Mouse (Mus musculus) intestine, embryonic 16.5 days (tissue): ENCODE measurements at regions not wholly inside any gene's neighbourhood (a gene's known extent, or its start where the extent isn't known, plus 50 kb on each side); places are given as distances from the start of the nearest gene placed in this dataset.
"Not testable (repeated sequence)": the region's sequence is repeated elsewhere in the genome, so short reads cannot be mapped to it uniquely, and the experiment has no call there.

Source experiments
- ATAC-seq: fragments of 200-750 bp; cut with Nextera tagmentation; 2 replicates; pipeline ENCODE4 v1.8.0; 2017; ENCODE audit warnings: moderate TSS enrichment, moderate library complexity
- H3K27ac ChIP-seq: fragments of 300-500 bp; sonication (generic); 2 replicates; pipeline ENCODE4 v1.5.1; 2014; ENCODE audit warnings: mild to moderate bottlenecking, low read length
- H3K27me3 ChIP-seq: fragments of 300-500 bp; sonication (generic); replicated peaks from 2 replicates; pipeline ENCODE4 v1.6.1; 2014; ENCODE audit warnings: low read length, control low read depth, mixed read lengths; ENCODE audit not compliant: control insufficient read depth, insufficient read depth
- H3K36me3 ChIP-seq: fragments of 300-500 bp; sonication (generic); 2 replicates; pipeline ENCODE4 v1.6.1; 2014; ENCODE audit warnings: low read length, control low read depth; ENCODE audit not compliant: control insufficient read depth, insufficient read depth
- H3K4me1 ChIP-seq: fragments of 300-500 bp; sonication (generic); 2 replicates; pipeline ENCODE4 v1.6.1; 2014; ENCODE audit warnings: low read length, control low read depth, mixed read lengths; ENCODE audit not compliant: control insufficient read depth, insufficient read depth
- H3K4me2 ChIP-seq: fragments of 300-500 bp; sonication (generic); 2 replicates; pipeline ENCODE4 v1.6.1; 2014; ENCODE audit warnings: low read depth, low read length, control low read depth
- H3K4me3 ChIP-seq: fragments of 300-500 bp; sonication (generic); 2 replicates; pipeline ENCODE4 v1.5.1; 2014; ENCODE audit warnings: mild to moderate bottlenecking, low read length
- H3K9ac ChIP-seq: fragments of 300-500 bp; sonication (generic); 2 replicates; pipeline ENCODE4 v1.6.1; 2014; ENCODE audit warnings: low read depth, low read length
- H3K9me3 ChIP-seq: fragments of 300-500 bp; sonication (generic); 2 replicates; pipeline ENCODE4 v1.6.1; 2016; ENCODE audit warnings: low read length, control low read depth; ENCODE audit not compliant: control insufficient read depth
- WGBS: fragments of 180-500 bp; shearing (Covaris S2); extraction: QIAGEN DNeasy Blood & Tissue Kit; methylation state at CpG from one replicate; pipeline ENCODE4 v1.1.7; 2014; 5-methylcytosine and 5-hydroxymethylcytosine counted together

- H3K27ac ChIP-seq: no peak overlapping the region
- ATAC-seq: no peak
- H3K9me3 ChIP-seq: no peaks in the 10 kb centered on the region
- 84% methylated on average over 1 of the region's 1 CpGs for WGBS
- peaks cover 8% of the 10 kb centered on the region; the same call in 1 of the 2 replicates for H3K4me1 ChIP-seq
- no peak overlapping the region for H3K4me3 ChIP-seq
- H3K36me3 ChIP-seq: no peaks in the 10 kb centered on the region
- no peak overlapping the region for H3K4me2 ChIP-seq
- no peak overlapping the region for H3K9ac ChIP-seq
- H3K27me3 ChIP-seq: no peaks in the 10 kb centered on the region
Measured at GRCm38 (mm10) chr2:166516261-166516660, 197.4 kb downstream of the Prex1 start.

- 42% methylated on average over 8 of the region's 8 CpGs for WGBS
- H3K4me2 ChIP-seq: no peak overlapping the region
- H3K27ac ChIP-seq: no peak overlapping the region
- no peak for ATAC-seq
- no peaks in the 10 kb centered on the region for H3K9me3 ChIP-seq
- H3K9ac ChIP-seq: no peak overlapping the region
- no peaks in the 10 kb centered on the region for H3K36me3 ChIP-seq
- H3K4me1 ChIP-seq: peaks cover 8% of the 10 kb centered on the region; the same call in 1 of the 2 replicates
- H3K4me3 ChIP-seq: no peak overlapping the region
- no peaks in the 10 kb centered on the region for H3K27me3 ChIP-seq
Measured at GRCm38 (mm10) chr2:166514664-166515063, 199.0 kb downstream of the Prex1 start.

GRCm38 (mm10) chr2:166512488-166512887 lies 201.1 kb downstream of the Prex1 start:
- 82% methylated on average over 8 of the region's 8 CpGs for WGBS
- no peak overlapping the region for H3K4me3 ChIP-seq
- 0 out of 2 replicates have a peak, but pooled peaks cover 3% of the 10 kb centered on the region for H3K9me3 ChIP-seq
- no peaks in the 10 kb centered on the region for H3K36me3 ChIP-seq
- no peak overlapping the region for H3K9ac ChIP-seq
- no peaks in the 10 kb centered on the region for H3K27me3 ChIP-seq
- H3K27ac ChIP-seq: no peak overlapping the region
- no peak for ATAC-seq
- no peak overlapping the region for H3K4me2 ChIP-seq
- H3K4me1 ChIP-seq: peaks cover 5% of the 10 kb centered on the region; the same call in 1 of the 2 replicates

DNA sequence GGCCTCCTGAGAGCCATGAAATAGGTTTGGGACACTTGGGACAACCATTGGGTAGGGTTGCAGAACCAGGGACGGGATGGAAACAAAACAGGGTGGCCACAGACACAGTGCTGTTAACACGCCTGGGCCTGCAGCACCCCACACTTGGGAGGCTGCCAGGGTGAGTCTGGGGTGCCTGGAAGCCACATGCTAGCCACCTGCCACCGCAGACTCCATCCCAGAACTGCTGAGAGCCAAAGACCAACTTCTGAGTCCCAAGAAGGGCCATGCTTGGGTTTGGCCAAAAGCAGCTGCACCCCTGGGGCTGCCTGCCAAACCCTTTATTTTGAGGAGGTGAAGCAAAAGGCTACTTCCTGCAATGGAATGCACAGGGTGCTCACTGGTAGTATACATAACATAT lies 202.2 kb downstream of the Prex1 start:
- H3K9ac ChIP-seq, H3K36me3 ChIP-seq, H3K4me1 ChIP-seq, ATAC-seq, H3K27ac ChIP-seq, H3K9me3 ChIP-seq, H3K4me3 ChIP-seq, H3K27me3 ChIP-seq, H3K4me2 ChIP-seq: not testable (repeated sequence)
- WGBS: 75% methylated on average over 3 of the region's 3 CpGs

GRCm38 (mm10) chr2:166510776-166511175 lies 202.9 kb downstream of the Prex1 start:
- WGBS: 76% methylated on average over 4 of the region's 4 CpGs
- Histone ChIP-seq H3K9me3 (0 out of 2 replicates have a peak, but pooled peaks cover 3% of the 10 kb centered on the region), H3K4me3 (no peak overlapping the region), H3K4me1 (no peaks in the 10 kb centered on the region), H3K4me2 (no peak overlapping the region), H3K27me3 (no peaks in the 10 kb centered on the region), H3K9ac (no peak overlapping the region), H3K27ac (no peak overlapping the region), H3K36me3 (no peaks in the 10 kb centered on the region)
- no peak for ATAC-seq

- Histone ChIP-seq H3K9me3 (0 out of 2 replicates have a peak, but pooled peaks cover 3% of the 10 kb centered on the region), H3K4me3 (no peak overlapping the region), H3K27ac (no peak overlapping the region), H3K9ac (no peak overlapping the region), H3K4me1 (no peaks in the 10 kb centered on the region), H3K36me3 (no peaks in the 10 kb centered on the region), H3K4me2 (no peak overlapping the region), H3K27me3 (no peaks in the 10 kb centered on the region)
- 77% methylated on average over 10 of the region's 10 CpGs for WGBS
- ATAC-seq: no peak
Measured at GRCm38 (mm10) chr2:166509591-166509990, 204.0 kb downstream of the Prex1 start.

DNA sequence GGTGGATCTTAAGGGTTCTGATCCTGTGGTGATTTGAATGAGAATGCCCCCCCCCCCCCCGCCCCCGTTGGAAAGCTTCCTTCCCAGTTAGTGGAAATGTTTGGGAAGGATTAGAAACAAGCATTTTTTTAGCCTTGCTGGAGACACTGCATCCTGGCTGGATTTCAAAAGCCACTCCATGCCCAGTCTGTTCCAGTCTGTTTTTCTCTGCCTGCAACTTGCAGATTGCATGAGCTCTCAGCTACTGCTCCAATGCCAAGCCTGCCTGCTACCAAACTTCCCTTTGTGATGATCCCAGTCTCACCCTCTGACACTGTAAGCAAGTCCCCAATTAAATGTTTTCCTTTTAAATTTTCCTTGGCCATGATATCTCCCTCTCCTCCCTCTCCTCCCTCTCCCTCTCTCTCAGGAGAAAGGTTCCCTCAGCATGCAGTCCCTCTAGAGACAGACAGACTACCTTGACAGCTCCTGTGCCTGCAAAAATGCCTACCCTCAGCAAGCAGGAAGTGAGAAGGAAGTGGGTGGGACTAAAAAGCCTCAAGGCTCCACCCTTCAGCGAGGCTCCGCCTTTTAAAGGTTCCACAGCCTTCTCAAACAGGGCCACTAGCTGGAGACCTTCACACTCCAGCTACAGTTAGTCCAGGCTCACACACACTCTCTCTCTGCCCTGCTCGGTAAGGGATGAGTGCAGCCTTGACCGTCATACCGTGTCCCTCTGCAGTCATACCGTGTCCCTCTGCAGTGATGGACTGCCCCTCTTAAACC lies 204.8 kb downstream of the Prex1 start:
- no peaks in the 10 kb centered on the region for H3K27me3 ChIP-seq
- no peak for ATAC-seq

GRCm38 (mm10) chr2:166505309-166505708 lies 208.3 kb downstream of the Prex1 start:
- Histone ChIP-seq H3K4me3 (no peak overlapping the region), H3K4me2 (no peak overlapping the region), H3K9me3 (0 out of 2 replicates have a peak, but pooled peaks cover 3% of the 10 kb centered on the region), H3K27ac (no peak overlapping the region), H3K9ac (no peak overlapping the region), H3K27me3 (no peaks in the 10 kb centered on the region), H3K4me1 (no peaks in the 10 kb centered on the region), H3K36me3 (no peaks in the 10 kb centered on the region)
- no peak for ATAC-seq
- 45% methylated on average over 9 of the region's 9 CpGs for WGBS

More for the DNA sequence above, 204.8 kb downstream of the Prex1 start:
- Histone ChIP-seq H3K27ac (no peak overlapping the region), H3K9me3 (0 out of 2 replicates have a peak, but pooled peaks cover 3% of the 10 kb centered on the region), H3K4me3 (no peak overlapping the region), H3K4me2 (no peak overlapping the region), H3K4me1 (no peaks in the 10 kb centered on the region), H3K9ac (no peak overlapping the region), H3K36me3 (no peaks in the 10 kb centered on the region)
- WGBS: 72% methylated on average over 8 of the region's 8 CpGs

GRCm38 (mm10) chr2:166503666-166504065 lies 210.0 kb downstream of the Prex1 start:
- Histone ChIP-seq H3K4me2 (no peak overlapping the region), H3K27me3 (no peaks in the 10 kb centered on the region), H3K36me3 (no peaks in the 10 kb centered on the region), H3K27ac (no peak overlapping the region), H3K9me3 (no peaks in the 10 kb centered on the region), H3K4me3 (no peak overlapping the region), H3K9ac (no peak overlapping the region), H3K4me1 (no peaks in the 10 kb centered on the region)
- no peak for ATAC-seq
- 81% methylated on average over 6 of the region's 6 CpGs for WGBS
